Mouse (Mus musculus) liver, embryonic 15.5 days (tissue): Measurements from ENCODE around the gene Gm20388. TPM values are rescaled to one million over a fixed set of nuclear protein-coding genes. Genes with fewer than 3 reads are reported as not detected.
"Not testable (repeated sequence)": the region's sequence is repeated elsewhere in the genome, so short reads cannot be mapped to it uniquely, and the experiment has no call there.

Experiments used
- ATAC-seq: fragments of 200-750 bp; cut with Nextera tagmentation; 2 replicates; pipeline ENCODE4 v1.8.0; 2017; ENCODE audit warnings: moderate number of reproducible peaks, mild to moderate bottlenecking, moderate library complexity; ENCODE audit not compliant: insufficient read depth
- H3K27ac ChIP-seq: fragments of 300-500 bp; sonication (generic); replicated peaks from 2 replicates; pipeline ENCODE4 v1.5.1; 2015; ENCODE audit warnings: mild to moderate bottlenecking, inconsistent platforms
- H3K27me3 ChIP-seq: fragments of 300-500 bp; sonication (generic); 2 replicates; pipeline ENCODE4 v1.6.1; 2015; ENCODE audit warnings: mild to moderate bottlenecking, inconsistent platforms
- H3K36me3 ChIP-seq: fragments of 300-500 bp; sonication (generic); replicated peaks from 2 replicates; pipeline ENCODE4 v1.6.1; 2015; ENCODE audit warnings: moderate library complexity, mild to moderate bottlenecking, inconsistent platforms
- H3K4me1 ChIP-seq: fragments of 300-500 bp; sonication (generic); replicated peaks from 2 replicates; pipeline ENCODE4 v1.6.1; 2015; ENCODE audit warnings: inconsistent platforms
- H3K4me2 ChIP-seq: fragments of 300-500 bp; sonication (generic); 2 replicates; pipeline ENCODE4 v1.6.1; 2015; ENCODE audit warnings: moderate library complexity, mild to moderate bottlenecking, inconsistent platforms
- H3K4me3 ChIP-seq: fragments of 300-500 bp; sonication (generic); replicated peaks from 2 replicates; pipeline ENCODE4 v1.5.1; 2015; ENCODE audit warnings: mild to moderate bottlenecking, inconsistent platforms
- H3K9ac ChIP-seq: fragments of 300-500 bp; sonication (generic); 2 replicates; pipeline ENCODE4 v1.6.1; 2015; ENCODE audit warnings: moderate library complexity, mild to moderate bottlenecking, inconsistent platforms
- H3K9me3 ChIP-seq: fragments of 300-500 bp; sonication (generic); replicated peaks from 2 replicates; pipeline ENCODE4 v1.6.1; 2016; ENCODE audit warnings: inconsistent platforms
- WGBS: fragments of 180-500 bp; shearing (Covaris S2); methylation state at CpG from one replicate; pipeline ENCODE4 v1.1.7; 2015; ENCODE audit warnings: mixed read lengths; ENCODE audit not compliant: insufficient replicate concordance; 5-methylcytosine and 5-hydroxymethylcytosine counted together
- polyA plus RNA-seq: library from polyadenylated mRNA; unstranded; fragments of >200 nt; fragmentation: Nextera tagmentation; extraction: Ambion mirVana; gene quantifications from 2 replicates; pipeline ENCODE4 v1.2.1, GENCODE M21; 2015

Gm20388 gene
- polyA plus RNA-seq, 1 experiment from 2014 or later: not detected

GRCm38 (mm10) chr8:124156324-124156723 is 4245.7 kb downstream of the Gm20388 start:
- no peak for ATAC-seq
- Histone ChIP-seq H3K4me2 (no peak overlapping the region), H3K9ac (no peak overlapping the region), H3K36me3 (no peaks in the 10 kb centered on the region), H3K4me3 (no peak overlapping the region), H3K4me1 (no peaks in the 10 kb centered on the region), H3K27ac (no peak overlapping the region), H3K27me3 (no peaks in the 10 kb centered on the region), H3K9me3 (no peaks in the 10 kb centered on the region)
- 75% methylated on average over 7 of the region's 7 CpGs for WGBS

- Histone ChIP-seq H3K27ac (no peak overlapping the region), H3K4me3 (no peak overlapping the region), H3K36me3 (no peaks in the 10 kb centered on the region), H3K9me3 (no peaks in the 10 kb centered on the region), H3K4me1 (no peaks in the 10 kb centered on the region), H3K9ac (no peak overlapping the region), H3K27me3 (no peaks in the 10 kb centered on the region), H3K4me2 (no peak overlapping the region)
- 54% methylated on average over 5 of the region's 5 CpGs for WGBS
- no peak for ATAC-seq
Measured at GRCm38 (mm10) chr8:124161683-124162082, 4251.0 kb downstream of the Gm20388 start.

- H3K4me1 ChIP-seq: no peaks in the 10 kb centered on the region
- H3K4me2 ChIP-seq: no peak overlapping the region
- no peaks in the 10 kb centered on the region for H3K9me3 ChIP-seq
- no peaks in the 10 kb centered on the region for H3K27me3 ChIP-seq
- H3K36me3 ChIP-seq: no peaks in the 10 kb centered on the region
- WGBS: 67% methylated on average over 5 of the region's 5 CpGs
- ATAC-seq: no peak
- no peak overlapping the region for H3K9ac ChIP-seq
- no peak overlapping the region for H3K27ac ChIP-seq
- no peak overlapping the region for H3K4me3 ChIP-seq
Measured at GRCm38 (mm10) chr8:124163258-124163657, 4252.6 kb downstream of the Gm20388 start.

GRCm38 (mm10) chr8:124169749-124170148 is 4259.1 kb downstream of the Gm20388 start:
- no peak for ATAC-seq
- Histone ChIP-seq H3K4me2 (no peak overlapping the region), H3K36me3 (no peaks in the 10 kb centered on the region), H3K4me1 (no peaks in the 10 kb centered on the region), H3K9ac (no peak overlapping the region), H3K9me3 (no peaks in the 10 kb centered on the region), H3K27ac (no peak overlapping the region), H3K27me3 (no peaks in the 10 kb centered on the region), H3K4me3 (no peak overlapping the region)
- WGBS: 70% methylated on average over 7 of the region's 7 CpGs

- Histone ChIP-seq H3K9ac (no peak overlapping the region), H3K4me1 (no peaks in the 10 kb centered on the region), H3K9me3 (no peaks in the 10 kb centered on the region), H3K36me3 (no peaks in the 10 kb centered on the region), H3K4me2 (no peak overlapping the region), H3K27me3 (no peaks in the 10 kb centered on the region), H3K27ac (no peak overlapping the region), H3K4me3 (no peak overlapping the region)
- WGBS: 60% methylated on average over 7 of the region's 7 CpGs
- no peak for ATAC-seq
Measured at GRCm38 (mm10) chr8:124170671-124171070, 4260.0 kb downstream of the Gm20388 start.

- 61% methylated on average over 17 of the region's 17 CpGs for WGBS
- Histone ChIP-seq H3K27ac (no peak overlapping the region), H3K4me1 (no peaks in the 10 kb centered on the region), H3K36me3 (no peaks in the 10 kb centered on the region), H3K9me3 (no peaks in the 10 kb centered on the region), H3K4me2 (no peak overlapping the region), H3K9ac (no peak overlapping the region), H3K4me3 (no peak overlapping the region), H3K27me3 (no peaks in the 10 kb centered on the region)
- no peak for ATAC-seq
Measured at GRCm38 (mm10) chr8:124171557-124172528, 4261.2 kb downstream of the Gm20388 start.

- no peak overlapping the region for H3K4me2 ChIP-seq
- no peaks in the 10 kb centered on the region for H3K9me3 ChIP-seq
- 77% methylated on average over 4 of the region's 4 CpGs for WGBS
- H3K27ac ChIP-seq: no peak overlapping the region
- no peak overlapping the region for H3K9ac ChIP-seq
- no peaks in the 10 kb centered on the region for H3K27me3 ChIP-seq
- ATAC-seq: no peak
- no peaks in the 10 kb centered on the region for H3K4me1 ChIP-seq
- no peak overlapping the region for H3K4me3 ChIP-seq
- no peaks in the 10 kb centered on the region for H3K36me3 ChIP-seq
Measured at GRCm38 (mm10) chr8:124173688-124174087, 4263.0 kb downstream of the Gm20388 start.

- H3K36me3 ChIP-seq: no peaks in the 10 kb centered on the region
- H3K27me3 ChIP-seq: no peaks in the 10 kb centered on the region
- H3K9me3 ChIP-seq: no peaks in the 10 kb centered on the region
- no peak for ATAC-seq
- H3K4me1 ChIP-seq: no peaks in the 10 kb centered on the region
- no peak overlapping the region for H3K9ac ChIP-seq
- no peak overlapping the region for H3K4me2 ChIP-seq
- WGBS: 76% methylated on average over 6 of the region's 6 CpGs
- no peak overlapping the region for H3K4me3 ChIP-seq
- H3K27ac ChIP-seq: no peak overlapping the region
Measured at GRCm38 (mm10) chr8:124176133-124176532, 4265.5 kb downstream of the Gm20388 start.

GRCm38 (mm10) chr8:124177092-124177491 is 4266.5 kb downstream of the Gm20388 start:
- not testable (repeated sequence) for H3K9me3 ChIP-seq, H3K9ac ChIP-seq, ATAC-seq

GRCm38 (mm10) chr8:124180681-124181445 is 4270.2 kb downstream of the Gm20388 start:
- H3K4me1 ChIP-seq: no peaks in the 10 kb centered on the region
- H3K4me2 ChIP-seq: no peak overlapping the region
- H3K9me3 ChIP-seq: no peaks in the 10 kb centered on the region
- H3K36me3 ChIP-seq: no peaks in the 10 kb centered on the region
- H3K9ac ChIP-seq: no peak overlapping the region
- no peak overlapping the region for H3K27ac ChIP-seq
- ATAC-seq: no peak
- no peak overlapping the region for H3K4me3 ChIP-seq
- H3K27me3 ChIP-seq: no peaks in the 10 kb centered on the region
- 61% methylated on average over 5 of the region's 5 CpGs for WGBS

More at GRCm38 (mm10) chr8:124177092-124177491, 4266.5 kb downstream of the Gm20388 start:
- not testable (repeated sequence) for H3K36me3 ChIP-seq, H3K4me2 ChIP-seq, H3K4me1 ChIP-seq, H3K4me3 ChIP-seq, H3K27me3 ChIP-seq, H3K27ac ChIP-seq
- WGBS: 51% methylated on average over 1 of the region's 1 CpGs

GRCm38 (mm10) chr8:124181751-124182150 is 4271.1 kb downstream of the Gm20388 start:
- no peaks in the 10 kb centered on the region for H3K9me3 ChIP-seq
- no peaks in the 10 kb centered on the region for H3K36me3 ChIP-seq
- 62% methylated on average over 5 of the region's 5 CpGs for WGBS
- H3K4me1 ChIP-seq: no peaks in the 10 kb centered on the region
- ATAC-seq: no peak
- no peak overlapping the region for H3K9ac ChIP-seq
- no peak overlapping the region for H3K27ac ChIP-seq
- no peak overlapping the region for H3K4me2 ChIP-seq
- H3K27me3 ChIP-seq: no peaks in the 10 kb centered on the region
- no peak overlapping the region for H3K4me3 ChIP-seq
